Mouse (Mus musculus) T-cell, adult 66 days (primary cell): ENCODE data around the gene Slc17a6. TPM values are rescaled to one million over a fixed set of nuclear protein-coding genes. Genes with fewer than 3 reads are reported as not detected.

Experiments used
- total RNA-seq, 2 experiments: library from RNA; stranded (reverse); gene quantifications; 3 replicates in 1 of 2; 4 replicates in 1 of 2; pipeline ENCODE4 v1.2.4; 2023

The Slc17a6 gene
- total RNA-seq = not detected

GRCm38 (mm10) chr7:51621694-51622145, at the start of gene Slc17a6:
Slc17a6 (plus strand) TSS chr7:51622006.

Other genes with a start within 250 kb of the Slc17a6 start
- not detected for gene Ano5, start 111.0 kb upstream of the Slc17a6 start, total RNA-seq
- gene Gas2, start 240.0 kb downstream of the Slc17a6 start, total RNA-seq = 1 to 10 TPM; 3.1 to 7.4 TPM
- 1 to 10 TPM; 7.6 to 7.9 TPM for gene Fancf, start 240.3 kb downstream of the Slc17a6 start, total RNA-seq